Mouse (Mus musculus) stomach, embryonic 15.5 days (tissue): ENCODE data around the gene Rab3il1. TPM values are rescaled to one million over a fixed set of nuclear protein-coding genes. Genes with fewer than 3 reads are reported as not detected.

ENCODE experiments used
- ATAC-seq: fragments of 200-750 bp; cut with Nextera tagmentation; 2 replicates; pipeline ENCODE4 v1.8.0; 2017; ENCODE audit warnings: low read depth, moderate number of reproducible peaks, moderate TSS enrichment; ENCODE audit not compliant: insufficient read depth, low FRiP score
- H3K27ac ChIP-seq: fragments of 300-500 bp; sonication (generic); 2 replicates; pipeline ENCODE4 v1.5.1; 2015; ENCODE audit warnings: mild to moderate bottlenecking, inconsistent platforms
- H3K27me3 ChIP-seq: fragments of 300-500 bp; sonication (generic); replicated peaks from 2 replicates; pipeline ENCODE4 v1.6.1; 2015; ENCODE audit warnings: inconsistent platforms
- H3K36me3 ChIP-seq: fragments of 300-500 bp; sonication (generic); 2 replicates; pipeline ENCODE4 v1.6.1; 2015; ENCODE audit warnings: inconsistent platforms
- H3K4me1 ChIP-seq: fragments of 300-500 bp; sonication (generic); 2 replicates; pipeline ENCODE4 v1.6.1; 2015; ENCODE audit warnings: inconsistent platforms
- H3K4me2 ChIP-seq: fragments of 300-500 bp; sonication (generic); 2 replicates; pipeline ENCODE4 v1.6.1; 2015; ENCODE audit warnings: mild to moderate bottlenecking, inconsistent platforms
- H3K4me3 ChIP-seq: fragments of 300-500 bp; sonication (generic); replicated peaks from 2 replicates; pipeline ENCODE4 v1.5.1; 2015; ENCODE audit warnings: inconsistent platforms
- H3K9ac ChIP-seq: fragments of 300-500 bp; sonication (generic); 2 replicates; pipeline ENCODE4 v1.6.1; 2015; ENCODE audit warnings: inconsistent platforms
- H3K9me3 ChIP-seq: fragments of 300-500 bp; sonication (generic); 2 replicates; pipeline ENCODE4 v1.6.1; 2016; ENCODE audit warnings: inconsistent platforms
- WGBS: fragments of 180-500 bp; shearing (Covaris S2); methylation state at CpG from one replicate; pipeline ENCODE4 v1.1.7; 2015; 5-methylcytosine and 5-hydroxymethylcytosine counted together
- polyA plus RNA-seq: library from polyadenylated mRNA; unstranded; fragments of >200 nt; fragmentation: Nextera tagmentation; extraction: Ambion mirVana; gene quantifications from 2 replicates; pipeline ENCODE4 v1.2.1, GENCODE M21; 2015

Gene Rab3il1
- polyA plus RNA-seq, 1 experiment from 2014 or later = 40.7 TPM

GRCm38 (mm10) chr19:10016151-10016550 is 14.7 kb downstream of the Rab3il1 start:
- no peak for ATAC-seq
- Histone ChIP-seq H3K4me1 (peaks cover 33% of the 10 kb centered on the region), H3K9ac (no peak overlapping the region), H3K36me3 (no peaks in the 10 kb centered on the region), H3K27me3 (no peaks in the 10 kb centered on the region), H3K4me3 (no peak overlapping the region), H3K27ac (0 out of 2 replicates have a peak overlapping the region, but pooled peaks have one; percentile 7), H3K9me3 (no peaks in the 10 kb centered on the region), H3K4me2 (no peak overlapping the region)
- 78% methylated on average over 4 of the region's 4 CpGs for WGBS

DNA sequence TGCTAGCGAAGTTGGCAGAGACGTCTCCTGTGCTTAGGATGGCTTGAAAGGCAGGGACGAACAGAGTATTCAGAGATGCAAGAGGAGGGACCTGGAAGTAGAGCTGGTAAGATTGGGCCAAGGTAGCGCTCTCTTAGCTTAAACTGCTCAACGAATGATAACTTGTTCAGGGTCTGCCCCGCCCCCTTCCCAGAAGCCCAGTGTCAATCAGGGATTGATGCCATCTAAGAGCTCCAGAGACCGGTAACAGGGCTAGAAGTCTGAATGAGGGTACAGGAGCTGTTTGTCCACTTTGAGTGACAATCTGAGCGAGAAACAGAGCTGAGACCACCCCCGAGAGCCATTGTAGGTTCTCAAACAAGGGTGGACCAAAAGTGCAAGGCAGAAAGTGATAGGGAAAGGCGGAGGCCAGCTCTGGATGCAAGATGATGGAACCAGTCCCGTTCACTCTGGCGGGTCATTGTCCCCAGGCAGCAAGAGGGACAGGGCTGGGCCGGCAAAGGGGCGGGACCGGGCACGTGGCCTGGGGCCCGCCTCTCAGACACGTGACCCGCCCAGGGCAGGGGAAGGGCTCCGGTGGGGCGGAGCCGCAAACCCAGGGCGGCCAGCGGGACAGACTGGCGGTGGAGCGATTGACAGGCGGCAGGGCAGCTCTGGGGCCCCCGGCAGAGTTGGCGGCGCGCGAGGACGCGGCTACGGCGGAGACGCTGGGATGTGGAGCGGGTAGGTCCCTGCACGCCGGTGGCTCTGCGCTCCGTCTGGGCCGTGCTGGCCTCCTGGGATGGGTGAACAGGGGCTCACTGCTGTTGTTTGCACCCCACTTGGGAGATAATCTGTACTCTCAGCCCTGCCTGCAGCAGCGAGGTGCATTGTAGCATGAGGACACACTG is 16.4 kb downstream of the Rab3il1 start:
- Histone ChIP-seq H3K4me3 (peak overlapping the region; percentile 61), H3K27me3 (no peaks in the 10 kb centered on the region), H3K27ac (peak overlapping the region; percentile 53; the same call in 1 of the 2 replicates), H3K9me3 (no peaks in the 10 kb centered on the region), H3K4me2 (peak overlapping the region; percentile 94), H3K9ac (peak overlapping the region; percentile 40), H3K4me1 (peaks cover 37% of the 10 kb centered on the region), H3K36me3 (no peaks in the 10 kb centered on the region)
- WGBS = 7% methylated on average over 44 of the region's 44 CpGs
- ATAC-seq = peak; percentile 93

DNA sequence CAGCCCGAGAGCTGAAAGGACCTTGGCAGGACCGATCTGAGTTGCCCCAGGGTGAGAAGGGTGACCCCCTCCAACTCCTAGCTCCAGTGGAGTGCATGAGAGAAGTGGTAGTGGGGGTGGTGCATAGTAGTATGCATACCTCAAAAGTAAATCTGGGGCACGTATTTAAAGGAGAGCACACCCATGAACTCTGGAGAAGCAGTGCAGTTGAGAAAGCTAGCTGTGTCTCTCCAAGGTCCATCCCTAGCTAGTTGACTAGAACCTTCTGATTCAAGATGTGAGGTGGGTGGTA is 17.0 kb downstream of the Rab3il1 start:
- ATAC-seq = no peak
- Histone ChIP-seq H3K27ac (peak overlapping the region; percentile 12; the same call in 1 of the 2 replicates), H3K27me3 (no peaks in the 10 kb centered on the region), H3K4me2 (peak overlapping the region; percentile 94), H3K4me3 (peak overlapping the region; percentile 61), H3K4me1 (peaks cover 37% of the 10 kb centered on the region), H3K9me3 (no peaks in the 10 kb centered on the region), H3K9ac (peak overlapping the region; percentile 40), H3K36me3 (no peaks in the 10 kb centered on the region)
- 5% methylated on average over 3 of the region's 3 CpGs for WGBS

DNA sequence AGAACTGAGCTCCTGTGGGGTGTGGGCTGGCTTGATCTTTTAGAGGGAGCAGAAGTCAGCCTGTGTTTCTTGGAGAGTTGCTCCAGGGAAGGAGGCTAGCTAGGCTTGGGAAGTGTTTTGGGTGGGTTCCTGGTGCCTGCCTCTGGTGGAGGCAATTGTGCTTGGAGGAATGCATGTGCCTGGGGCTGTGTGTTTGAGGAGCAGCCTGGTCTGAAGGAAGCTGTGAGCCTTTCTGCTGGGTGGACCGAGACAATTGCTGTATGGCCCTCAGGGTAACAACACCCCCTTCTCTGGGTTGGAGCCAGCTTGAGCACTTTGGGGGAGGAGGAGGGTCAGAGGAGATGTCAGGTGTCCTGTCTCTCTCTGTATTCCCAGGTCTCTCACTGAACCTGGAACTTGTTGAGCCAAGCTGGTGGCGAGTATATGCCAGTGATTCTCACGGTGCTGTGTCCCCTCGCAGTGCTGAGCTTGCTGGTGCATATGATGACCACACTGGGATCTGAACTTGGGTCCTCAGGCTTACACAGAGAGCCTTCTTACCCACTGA is 17.8 kb downstream of the Rab3il1 start:
- WGBS = 68% methylated on average over 4 of the region's 4 CpGs
- H3K9ac ChIP-seq = 0 out of 2 replicates have a peak overlapping the region, but pooled peaks have one; percentile 2
- no peak overlapping the region for H3K27ac ChIP-seq
- no peaks in the 10 kb centered on the region for H3K36me3 ChIP-seq
- peak overlapping the region; percentile 94 for H3K4me2 ChIP-seq
- peak overlapping the region; percentile 61 for H3K4me3 ChIP-seq
- H3K9me3 ChIP-seq = no peaks in the 10 kb centered on the region
- H3K4me1 ChIP-seq = peaks cover 31% of the 10 kb centered on the region
- no peak for ATAC-seq
- no peaks in the 10 kb centered on the region for H3K27me3 ChIP-seq

GRCm38 (mm10) chr19:10021981-10022380 is 20.5 kb downstream of the Rab3il1 start:
- no peak for ATAC-seq
- H3K4me1 ChIP-seq = peaks cover 42% of the 10 kb centered on the region
- H3K27ac ChIP-seq = no peak overlapping the region
- 90% methylated on average over 2 of the region's 2 CpGs for WGBS
- H3K4me2 ChIP-seq = no peak overlapping the region
- H3K27me3 ChIP-seq = no peaks in the 10 kb centered on the region
- no peaks in the 10 kb centered on the region for H3K9me3 ChIP-seq
- 0 out of 2 replicates have a peak, but pooled peaks cover under 1% of the 10 kb centered on the region for H3K36me3 ChIP-seq
- no peak overlapping the region for H3K4me3 ChIP-seq
- H3K9ac ChIP-seq = no peak overlapping the region

DNA sequence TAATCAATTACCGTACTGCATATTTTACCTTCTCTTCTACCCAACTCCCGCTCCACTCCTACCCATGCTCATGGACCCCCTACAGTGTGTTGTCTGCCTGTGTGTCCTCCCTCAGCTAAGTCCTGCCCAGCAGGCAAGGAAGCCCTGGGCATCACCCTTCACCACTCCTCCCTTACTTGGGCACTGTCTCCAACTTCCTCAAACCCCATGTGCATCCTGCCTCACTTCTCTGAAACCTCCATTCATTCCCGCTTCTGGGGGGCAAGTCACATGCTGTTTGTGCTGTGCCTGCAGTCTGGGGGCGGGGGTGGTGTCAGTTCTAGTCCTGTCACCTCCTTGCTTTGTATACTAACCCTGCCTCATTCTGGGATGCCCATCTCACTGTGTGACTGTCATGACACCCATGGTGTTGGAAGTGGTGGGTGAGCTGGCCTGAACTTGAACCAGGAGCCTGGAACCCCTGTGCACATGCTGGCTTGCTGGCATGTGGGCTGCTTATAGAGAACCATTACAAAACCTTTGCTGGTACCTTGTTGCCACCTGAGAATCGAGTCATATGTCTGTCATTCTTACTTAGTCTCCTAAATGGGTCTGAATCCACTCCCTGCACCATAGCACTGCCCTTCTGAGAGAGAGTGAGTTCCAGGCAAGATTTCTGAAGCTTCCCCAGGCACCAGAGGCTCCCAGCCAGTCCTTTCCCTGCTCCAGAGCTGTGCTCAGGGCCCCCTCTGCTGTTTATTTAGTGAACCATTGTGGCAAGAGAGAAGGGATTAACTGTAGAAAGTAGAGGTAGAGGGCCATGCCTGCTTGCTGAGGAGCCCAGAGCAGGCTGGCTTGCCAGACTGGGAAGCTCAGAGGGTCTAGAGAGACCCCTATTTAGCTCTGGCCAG is 21.2 kb downstream of the Rab3il1 start:
- 0 out of 2 replicates have a peak, but pooled peaks have one; percentile 18 for ATAC-seq
- Histone ChIP-seq H3K4me1 (peaks cover 41% of the 10 kb centered on the region), H3K9ac (no peak overlapping the region), H3K4me2 (no peak overlapping the region), H3K27ac (peak overlapping the region; percentile 74), H3K27me3 (no peaks in the 10 kb centered on the region), H3K4me3 (no peak overlapping the region), H3K9me3 (no peaks in the 10 kb centered on the region), H3K36me3 (0 out of 2 replicates have a peak, but pooled peaks cover 6% of the 10 kb centered on the region)
- WGBS = 65% methylated on average over 5 of the region's 5 CpGs

DNA sequence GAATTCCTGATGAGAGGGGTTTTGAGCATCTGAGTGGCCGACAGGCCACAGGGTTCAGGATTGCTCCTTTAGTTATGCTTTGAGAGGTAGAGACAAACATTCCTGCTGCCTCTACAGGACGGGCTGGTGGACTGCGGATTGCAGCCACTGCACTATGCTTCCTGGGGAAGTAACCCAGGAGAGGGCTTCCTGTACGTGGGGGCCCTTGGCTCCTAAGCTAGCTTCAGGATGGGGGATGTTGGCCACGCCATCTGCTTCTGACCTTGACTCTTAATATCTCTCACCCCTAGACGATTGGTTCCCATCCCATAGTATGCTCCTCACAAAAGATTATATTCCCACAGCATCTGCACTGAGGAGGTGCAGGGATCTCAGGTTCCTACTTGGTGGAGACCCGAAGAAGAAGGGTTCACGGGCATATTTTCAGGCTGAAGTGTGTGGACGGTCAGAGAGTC is 21.9 kb downstream of the Rab3il1 start:
- Histone ChIP-seq H3K4me1 (peaks cover 38% of the 10 kb centered on the region), H3K27ac (peak overlapping the region; percentile 74), H3K9ac (no peak overlapping the region), H3K36me3 (peaks cover 9% of the 10 kb centered on the region; the same call in 1 of the 2 replicates), H3K9me3 (no peaks in the 10 kb centered on the region), H3K27me3 (no peaks in the 10 kb centered on the region), H3K4me2 (no peak overlapping the region), H3K4me3 (no peak overlapping the region)
- ATAC-seq = no peak
- 53% methylated on average over 9 of the region's 9 CpGs for whole genome bisulfite sequencing

DNA sequence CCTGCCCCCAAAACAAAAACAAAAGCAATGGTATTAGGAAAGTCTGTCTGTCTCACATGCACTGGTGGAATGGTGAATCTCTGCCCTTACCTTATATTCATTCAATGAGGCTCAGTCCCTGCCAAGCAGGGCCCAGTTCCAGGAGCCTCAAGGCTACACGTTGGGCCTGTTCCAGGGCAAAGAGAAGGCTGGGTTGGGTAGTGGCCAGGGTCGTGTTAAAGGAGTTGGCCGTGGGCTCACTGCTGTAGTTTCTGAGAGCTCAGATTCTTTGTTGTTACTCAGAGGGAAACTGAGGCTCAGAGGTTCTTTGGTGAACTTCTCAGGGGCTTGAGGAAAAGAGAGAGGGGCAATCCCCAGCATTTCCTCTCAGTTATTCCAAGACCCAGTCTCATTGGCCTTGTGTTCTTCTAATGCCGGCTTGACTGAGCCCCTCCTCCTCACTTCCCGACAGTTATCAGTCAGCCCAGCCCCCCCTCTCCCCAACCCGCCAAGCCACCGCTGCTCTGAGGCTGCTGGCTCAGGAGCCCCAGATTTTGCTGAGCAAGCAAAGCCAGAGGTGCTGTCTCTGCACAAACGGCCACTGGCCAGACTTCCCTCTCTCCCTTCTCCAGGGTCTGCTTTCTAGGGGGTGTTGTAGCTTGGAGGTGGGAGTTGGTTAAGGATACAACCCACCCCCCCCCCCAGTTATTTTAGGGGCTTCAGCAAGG is 23.9 kb downstream of the Rab3il1 start:
- Histone ChIP-seq H3K4me2 (no peak overlapping the region; the same call in 1 of the 2 replicates), H3K4me3 (no peak overlapping the region), H3K4me1 (peaks cover 24% of the 10 kb centered on the region), H3K27ac (peak overlapping the region; percentile 65), H3K9me3 (no peaks in the 10 kb centered on the region), H3K27me3 (no peaks in the 10 kb centered on the region), H3K9ac (no peak overlapping the region), H3K36me3 (peaks cover 11% of the 10 kb centered on the region; the same call in 1 of the 2 replicates)
- peak; percentile 8; the same call in 1 of the 2 replicates for ATAC-seq
- 18% methylated on average over 8 of the region's 8 CpGs for WGBS

DNA sequence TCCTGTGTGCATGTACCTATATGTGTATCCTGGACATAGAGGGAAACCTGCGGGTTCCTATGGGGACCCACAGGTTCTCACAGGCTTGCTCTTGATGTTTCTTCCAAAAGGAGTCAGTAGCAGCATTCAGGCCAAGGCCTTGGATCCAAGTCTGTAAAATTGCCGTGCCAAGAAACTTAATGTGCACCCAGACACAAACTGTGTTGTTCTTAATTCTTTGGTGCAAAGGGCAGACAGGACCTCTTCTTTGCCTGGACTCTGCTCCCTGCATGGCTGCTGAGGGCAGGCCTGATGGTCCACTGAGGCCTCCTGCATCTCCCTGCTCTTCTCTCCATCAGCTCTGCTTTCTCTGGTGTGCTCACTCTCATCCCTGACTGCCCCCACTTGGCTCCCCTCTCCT is 28.3 kb downstream of the Rab3il1 start:
- no peak overlapping the region for H3K9ac ChIP-seq
- H3K4me2 ChIP-seq = no peak overlapping the region
- no peaks in the 10 kb centered on the region for H3K9me3 ChIP-seq
- peaks cover 11% of the 10 kb centered on the region; the same call in 1 of the 2 replicates for H3K4me1 ChIP-seq
- no peaks in the 10 kb centered on the region for H3K27me3 ChIP-seq
- 89% methylated on average over 2 of the region's 2 CpGs for WGBS
- no peak overlapping the region for H3K4me3 ChIP-seq
- ATAC-seq = no peak
- H3K36me3 ChIP-seq = peaks cover 11% of the 10 kb centered on the region; the same call in 1 of the 2 replicates
- no peak overlapping the region for H3K27ac ChIP-seq

DNA sequence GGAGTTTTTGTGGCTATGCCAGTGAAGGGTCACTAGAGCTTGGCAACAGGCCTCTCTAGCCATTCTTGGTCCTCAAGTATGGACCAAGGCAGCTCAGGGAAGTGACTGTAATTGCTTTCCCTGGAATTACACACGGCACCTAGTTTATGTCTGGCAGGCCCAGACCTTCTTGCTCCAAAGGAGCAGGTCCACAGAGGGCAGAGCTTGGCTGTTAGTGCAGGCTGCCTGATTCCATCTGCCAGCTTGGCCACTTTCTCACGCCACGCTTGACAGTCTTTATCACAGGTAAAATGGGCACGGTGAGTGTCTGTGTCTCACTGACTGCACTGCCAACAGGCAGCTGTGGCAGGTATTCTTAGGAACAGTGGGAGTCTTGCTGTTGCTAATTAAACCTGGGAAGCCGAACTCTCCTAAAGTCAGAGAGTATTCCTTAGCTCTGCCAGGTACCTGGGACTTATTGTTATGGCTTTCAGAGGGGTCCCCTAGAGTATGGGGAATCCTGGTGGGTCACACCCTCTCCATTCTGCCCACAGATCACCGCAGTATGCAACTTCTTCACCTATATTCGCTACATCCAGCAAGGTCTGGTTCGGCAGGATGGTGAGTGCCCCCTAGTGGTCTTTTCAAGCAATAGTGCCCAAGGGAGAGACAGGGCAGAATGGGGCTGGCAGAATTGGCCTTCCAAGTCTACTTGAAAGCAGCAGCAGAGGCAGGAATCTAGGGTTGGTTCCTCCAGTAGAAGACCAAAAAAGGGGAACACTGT is 31.9 kb downstream of the Rab3il1 start:
- H3K36me3 ChIP-seq = peaks cover under 1% of the 10 kb centered on the region; the same call in 1 of the 2 replicates
- WGBS = 41% methylated on average over 8 of the region's 8 CpGs
- H3K27me3 ChIP-seq = no peaks in the 10 kb centered on the region
- no peak overlapping the region for H3K4me3 ChIP-seq
- H3K9ac ChIP-seq = no peak overlapping the region
- no peak overlapping the region for H3K4me2 ChIP-seq
- 0 out of 2 replicates have a peak, but pooled peaks cover 5% of the 10 kb centered on the region for H3K4me1 ChIP-seq
- ATAC-seq = no peak
- no peak overlapping the region for H3K27ac ChIP-seq
- H3K9me3 ChIP-seq = no peaks in the 10 kb centered on the region
